Comparison of ENCODE assay signal across 8 mouse cellular contexts in genomic region chr5:100498436-100499180, GRCm38 (mm10). TPM values are rescaled to one million over a fixed set of nuclear protein-coding genes. Genes with fewer than 3 reads are reported as not detected.
DNase-seq lines count a peak whose midpoint lies in the region; ATAC-seq lines count a peak whose summit lies in the region.

No protein-coding gene starts in this region.

- ATAC-seq in hindbrain, embryonic 13.5 days (ENCODE audit: low FRiP score): peak; percentile 67

- peak overlapping the region; percentile 93 for H3K4me2 ChIP-seq in hindbrain, embryonic 13.5 days

- peak overlapping the region; percentile 90 for H3K9ac ChIP-seq in hindbrain, embryonic 13.5 days

- peak overlapping the region; percentile 74 for H3K27ac ChIP-seq in hindbrain, embryonic 13.5 days

- peak overlapping the region; percentile 84 for H3K4me3 ChIP-seq in hindbrain, embryonic 13.5 days

- no peaks in the 10 kb centered on the region for H3K9me3 ChIP-seq in hindbrain, embryonic 13.5 days

- H3K27me3 ChIP-seq in hindbrain, embryonic 13.5 days: no peaks in the 10 kb centered on the region

- DNase-seq in R1 (ENCODE audit: low read depth, low spot score): peak; percentile 72
- DNase-seq in cerebellum, postnatal 14 days: peak; percentile 77 to 78
- DNase-seq in frontal cortex, postnatal 25 days (ENCODE audit: low spot score in 2 of 2): peak; percentile 30 to 43
- DNase-seq in left cerebral cortex, adult 11 months (ENCODE audit: low spot score): peak; percentile 36
- DNase-seq in lung, postnatal 36 days: peak; percentile 88
- DNase-seq in retina, embryonic 14.5 days (ENCODE audit: low spot score): peak; percentile 75
- DNase-seq in thymus, postnatal 36 days: peak; percentile 82 to 88

- no peaks in the 10 kb centered on the region for H3K36me3 ChIP-seq in hindbrain, embryonic 13.5 days

- H3K4me1 ChIP-seq in hindbrain, embryonic 13.5 days (replicated peaks): peaks cover 22% of the 10 kb centered on the region

- WGBS in hindbrain, embryonic 13.5 days: under 1% methylated on average over 41 of the region's 46 CpGs

RNA-seq across cellular contexts. Expression of gene Lin54, which starts 1.8 kb away (rescaled TPM):
- 8.3 and 8.4 TPM in 2 replicates for polyA plus RNA-seq in hindbrain, embryonic 13.5 days (2015; fragmentation: Nextera tagmentation; extraction: Ambion mirVana)

RNA-seq across cellular contexts. Expression of gene Cops4, which starts 19.5 kb away (rescaled TPM):
- polyA plus RNA-seq in hindbrain, embryonic 13.5 days (2015; fragmentation: Nextera tagmentation; extraction: Ambion mirVana): 192 and 196 TPM in 2 replicates

Comparison
In these comparisons a context has a peak if more than half of its experiments do, and no peak if none do; other contexts are left out.
1. Peak in every context shown above with its lines: DNase-seq, ATAC-seq, H3K4me3 ChIP-seq and H3K27ac ChIP-seq.
2. DNase-seq: peak in every context shown above with its lines; median percentile 88 in lung, postnatal 36 days; 85 in thymus, postnatal 36 days; 78 in cerebellum, postnatal 14 days; 75 in retina, embryonic 14.5 days; 72 in R1; 36 in frontal cortex, postnatal 25 days; 36 in left cerebral cortex, adult 11 months.